Mouse (Mus musculus) heart, adult 11 months (tissue): ENCODE results near the gene Plxnb2.
A peak's percentile ranks its signal among the peaks of the same experiment; 100 is the strongest.

ENCODE experiments used
- DNase-seq: peaks from one replicate; pipeline ENCODE4 v3.0.0; 2022

The Plxnb2 gene

DNA sequence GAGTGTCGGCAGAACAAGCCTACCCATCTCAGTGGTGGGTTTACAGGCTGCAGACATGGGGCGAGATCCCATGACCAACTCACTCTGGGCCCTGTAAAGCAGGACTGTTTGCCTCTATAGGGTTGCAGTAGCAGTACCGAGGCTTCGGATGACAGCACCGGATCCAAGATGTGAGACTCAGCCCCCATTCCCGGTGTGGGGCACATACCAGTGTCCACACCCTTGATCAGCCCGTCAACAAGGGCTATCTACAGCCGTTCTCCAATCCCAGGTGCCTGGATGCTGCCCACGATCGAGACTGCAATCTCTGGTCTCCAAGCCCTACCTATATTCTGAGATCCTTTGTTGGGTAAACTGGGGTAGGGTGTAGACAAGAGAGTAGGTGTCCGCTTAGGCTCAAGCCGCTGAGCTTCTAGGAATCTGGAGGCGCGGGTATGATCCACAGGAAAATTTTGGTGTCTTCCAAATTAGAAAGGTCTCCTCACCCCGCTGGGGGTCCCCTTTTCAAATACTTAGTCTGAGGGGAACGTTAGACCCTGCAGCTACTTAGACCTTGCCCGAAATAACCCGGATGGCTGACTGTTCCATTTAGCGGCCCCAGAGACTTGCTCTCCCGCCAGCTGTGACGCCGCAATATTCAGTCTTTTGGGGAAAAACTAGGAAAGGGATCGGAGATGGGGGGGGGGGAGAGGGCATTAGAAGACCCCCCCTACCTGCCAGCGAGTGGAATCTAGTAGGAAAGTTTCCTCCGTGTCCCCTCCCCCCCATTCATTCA, 31.9 kb downstream of the Plxnb2 start:
- no peak for DNase-seq

DNA sequence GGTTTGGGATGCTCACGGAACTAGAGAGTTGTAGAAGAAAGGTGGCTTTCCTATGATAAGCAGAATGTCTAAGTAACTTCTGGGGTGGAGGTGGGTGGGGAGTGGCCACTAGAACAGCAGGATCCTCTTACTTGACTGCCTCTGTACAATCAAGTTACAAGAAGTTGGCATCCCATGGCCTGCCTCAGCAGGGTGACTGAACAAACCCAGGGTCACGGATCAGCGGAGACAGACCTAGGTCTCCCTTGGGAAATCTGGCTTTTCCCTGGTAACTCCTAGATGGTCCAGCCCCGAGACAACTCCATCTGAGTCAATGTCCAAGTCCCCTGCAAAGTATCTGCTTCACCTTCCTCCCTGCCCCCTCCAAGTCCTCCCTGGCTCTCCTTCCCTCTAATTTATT, 32.7 kb downstream of the Plxnb2 start:
- no peak for DNase-seq

DNA sequence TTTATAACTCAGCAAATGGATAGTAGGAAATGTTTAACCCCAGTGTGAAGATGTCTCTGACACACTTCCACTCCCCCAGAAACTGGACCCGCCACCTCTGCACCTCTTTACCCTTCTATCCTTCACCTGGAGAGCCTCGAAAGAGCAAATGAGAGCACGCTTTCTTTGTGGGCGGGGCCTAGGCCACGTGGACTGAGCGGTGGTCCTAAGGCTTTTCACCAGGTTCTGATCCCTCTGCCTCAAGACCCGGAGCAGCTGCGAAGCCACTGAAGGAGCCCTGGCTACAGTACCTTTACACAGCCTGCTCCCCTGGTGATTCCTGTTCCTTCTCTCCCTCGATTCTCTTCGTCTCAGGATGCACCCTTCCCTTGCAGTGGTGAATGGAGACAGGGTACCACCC, 33.1 kb downstream of the Plxnb2 start:
- no peak for DNase-seq

DNA sequence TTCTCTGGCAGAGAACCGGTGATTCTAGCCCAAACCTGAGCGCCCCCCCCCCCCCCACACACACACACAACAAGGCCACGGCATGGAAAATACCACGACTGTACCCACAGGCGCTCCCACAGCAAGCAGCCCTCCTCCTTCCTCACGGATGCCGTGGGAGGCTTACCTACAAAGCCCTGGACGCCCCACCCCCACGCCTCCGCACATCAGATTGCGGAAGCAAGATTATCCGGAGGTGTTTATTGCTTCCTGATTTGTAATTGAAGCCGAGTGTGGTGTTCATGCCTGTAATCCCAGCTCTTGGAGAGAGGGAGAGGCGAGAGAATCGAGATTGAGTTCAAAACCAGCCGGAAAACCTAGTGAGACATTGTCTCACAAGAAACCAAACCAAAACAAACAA, 33.6 kb downstream of the Plxnb2 start:
- DNase-seq = peak; percentile 95

DNA sequence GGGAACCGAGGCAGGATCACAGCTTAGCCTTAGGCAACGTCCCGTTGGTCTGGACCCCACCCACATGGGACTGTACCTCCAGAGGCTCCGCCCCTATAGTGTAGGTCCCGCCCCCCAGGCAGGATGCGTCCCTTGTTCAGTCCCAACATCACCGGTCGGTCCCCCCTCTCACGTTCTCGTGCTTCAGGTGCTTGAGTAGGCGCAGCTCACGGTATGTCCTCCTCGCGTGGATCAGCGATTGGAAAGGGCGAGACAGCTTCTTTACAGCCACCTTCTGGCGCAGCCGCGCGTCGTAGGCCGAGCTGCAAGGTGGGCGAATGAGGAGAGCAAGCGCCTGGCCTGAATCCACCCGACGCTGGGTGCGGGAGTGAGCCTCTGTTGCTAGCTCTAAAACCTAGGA, 34.1 kb downstream of the Plxnb2 start:
- DNase-seq = peak; percentile 94

DNA sequence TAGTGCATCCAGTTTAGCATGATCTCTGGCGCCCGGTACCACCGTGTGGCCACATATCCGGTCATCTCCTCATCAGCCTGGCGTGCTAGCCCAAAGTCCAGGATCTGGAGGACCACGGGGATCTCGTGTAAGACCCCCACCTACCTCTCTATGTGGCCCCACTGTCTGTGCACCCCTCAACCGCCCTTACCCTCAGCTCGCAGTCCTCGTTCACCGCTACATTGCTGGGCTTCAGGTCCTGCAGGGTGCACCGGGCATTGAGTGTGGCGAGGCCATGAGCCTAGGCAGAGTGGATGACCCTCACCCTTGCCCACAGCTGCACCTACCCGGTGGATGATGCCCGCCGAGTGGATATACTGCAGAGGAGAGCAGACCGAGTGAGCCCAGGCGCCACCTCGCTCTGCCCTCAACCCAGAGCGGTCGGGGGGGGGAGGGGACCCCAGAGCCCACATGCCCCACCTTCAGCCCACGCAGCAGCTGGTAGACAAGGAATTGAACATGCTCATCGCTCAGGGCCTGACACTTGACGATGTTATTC, 34.7 kb downstream of the Plxnb2 start:
- peak; percentile 92 for DNase-seq

DNA sequence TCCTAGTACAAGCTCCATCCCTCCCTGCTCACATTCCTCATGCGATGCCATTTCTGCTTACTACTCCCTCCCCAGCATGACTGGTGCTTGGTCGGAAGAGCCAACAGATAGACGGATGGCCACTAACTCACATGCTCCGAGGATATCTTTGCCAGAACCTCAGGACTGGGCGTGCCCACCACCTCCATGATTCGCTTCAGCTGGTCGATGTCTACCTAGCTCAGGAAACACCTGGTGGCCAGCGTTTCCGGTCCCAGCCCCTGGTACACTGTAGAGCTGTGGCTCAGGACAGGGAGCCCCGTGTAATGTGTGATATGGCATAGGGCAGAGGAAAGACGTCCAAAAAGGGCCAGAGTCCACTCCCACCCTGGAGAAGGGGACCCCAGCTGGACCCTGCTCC, 35.6 kb downstream of the Plxnb2 start:
- peak; percentile 93 for DNase-seq

DNA sequence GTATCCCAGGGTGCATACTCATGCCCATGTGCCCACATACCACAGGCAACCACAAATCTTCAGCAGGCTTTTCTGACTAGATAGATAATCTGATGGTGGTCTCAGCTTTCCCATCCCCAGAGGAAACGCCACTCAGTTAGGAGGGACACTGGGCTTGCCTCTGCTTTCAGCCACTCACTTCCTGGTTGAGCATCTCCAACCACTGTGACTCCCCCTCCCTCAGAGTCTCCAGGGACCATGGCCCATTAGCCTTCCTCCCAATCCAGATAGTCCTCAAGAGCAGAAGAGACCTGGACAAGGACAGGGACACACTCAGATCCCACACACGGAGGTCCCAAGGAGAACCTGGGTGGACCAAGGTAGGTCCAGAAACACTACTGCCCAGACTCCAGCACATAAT, 37.5 kb downstream of the Plxnb2 start:
- DNase-seq = peak; percentile 94

DNA sequence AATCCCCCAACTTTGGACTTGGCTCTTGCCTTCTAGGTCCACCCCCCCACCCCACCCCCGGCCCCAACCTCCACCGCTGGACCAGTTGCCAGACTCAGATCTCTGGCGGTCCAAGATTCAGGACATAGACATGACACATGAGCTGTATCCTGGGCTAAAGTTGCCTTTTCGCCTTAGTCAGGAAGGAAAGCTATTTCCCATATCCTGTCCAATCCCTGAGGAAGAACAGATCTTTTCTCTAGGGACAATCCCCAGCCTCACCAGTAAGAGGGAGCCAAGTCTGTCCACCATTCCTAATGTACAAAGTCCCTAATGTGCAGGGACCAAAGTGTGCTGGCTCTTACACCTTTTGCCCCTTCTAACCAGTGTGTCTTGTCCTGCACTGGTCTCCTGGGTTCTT, 38.7 kb downstream of the Plxnb2 start:
- peak; percentile 96 for DNase-seq

DNA sequence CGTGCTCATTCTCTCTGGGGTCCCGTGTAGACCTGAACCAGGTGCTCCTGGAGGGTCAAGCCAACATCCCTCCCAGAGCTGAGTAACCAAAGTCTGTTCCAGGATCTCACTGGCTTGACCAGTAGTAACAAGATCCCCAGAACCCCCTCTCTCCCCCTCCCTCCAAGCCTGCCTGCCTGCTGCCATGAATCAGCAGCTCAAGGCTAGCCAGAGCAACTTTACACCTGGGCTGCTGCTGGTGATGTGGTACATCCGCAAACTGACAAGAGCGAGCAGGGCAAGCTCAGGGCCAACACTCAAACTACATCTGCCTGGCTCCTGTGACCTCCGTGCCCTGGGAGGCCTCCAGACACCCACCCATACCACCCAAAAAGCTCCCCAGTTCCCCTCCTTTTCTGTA, 39.1 kb downstream of the Plxnb2 start:
- peak; percentile 92 for DNase-seq

DNA sequence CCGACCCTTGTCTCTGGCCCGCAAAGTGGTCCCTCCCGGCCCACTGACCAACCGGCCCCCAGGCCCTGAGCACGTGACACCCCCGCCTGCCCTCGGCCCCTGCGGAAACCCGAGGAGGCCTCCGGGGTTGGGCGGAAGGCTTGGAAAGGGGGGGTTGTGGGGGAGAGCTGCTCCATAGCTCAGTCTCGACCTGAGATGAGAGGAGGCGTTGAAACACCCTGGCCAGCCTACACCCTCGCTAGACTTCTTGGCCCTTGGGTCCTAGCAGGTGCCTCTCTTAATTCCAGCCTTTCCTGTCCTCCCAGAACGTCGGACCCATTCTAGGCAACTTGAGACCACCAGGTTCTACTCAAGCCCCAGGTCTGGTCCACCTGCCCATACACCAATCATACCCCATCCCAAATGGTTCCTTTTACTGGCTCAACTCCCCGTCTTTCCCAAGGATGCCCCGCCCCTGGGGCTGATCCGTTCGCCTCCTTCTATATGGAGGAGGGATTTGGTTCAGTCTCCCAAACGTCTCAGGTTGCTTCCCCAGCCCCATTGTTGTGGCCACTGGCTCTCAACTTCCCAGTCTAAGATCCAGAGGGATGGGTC, 39.8 kb downstream of the Plxnb2 start, which contains the start of gene Mapk12:
Gene Mapk12, minus strand, starts transcription at position 45 of the 594 bp plus-strand sequence.
- DNase-seq = peak; percentile 99

DNA sequence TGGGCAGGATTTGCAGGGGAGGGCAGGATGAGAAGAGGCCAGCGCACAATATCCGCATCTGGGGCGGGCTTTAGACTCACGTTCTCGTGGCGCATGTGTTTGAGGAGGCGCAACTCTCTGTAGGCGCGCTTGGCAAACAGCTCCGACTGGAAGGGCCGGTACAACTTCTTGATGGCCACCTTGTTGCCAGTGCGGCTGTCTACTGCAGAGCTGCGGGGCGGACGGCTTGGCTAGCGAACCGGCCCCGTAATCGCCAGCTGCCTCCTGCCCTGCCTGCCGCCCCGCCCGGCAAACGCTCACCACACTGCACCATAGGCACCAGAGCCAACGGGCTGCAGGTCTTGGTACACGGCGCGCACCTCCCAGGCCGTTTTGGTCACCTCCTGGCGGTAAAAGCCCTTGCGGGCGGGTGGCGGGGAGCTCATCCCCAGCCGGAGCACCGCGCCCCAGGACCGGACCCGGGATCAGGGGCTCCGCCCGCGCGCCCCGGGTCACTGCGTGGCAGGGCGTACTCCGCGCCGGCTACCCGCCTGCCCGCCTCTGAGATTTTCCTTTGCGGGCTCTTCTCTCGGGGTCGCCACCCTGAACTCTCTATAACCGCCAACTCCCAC, 40.4 kb downstream of the Plxnb2 start:
- DNase-seq = peak; percentile 98

DNA sequence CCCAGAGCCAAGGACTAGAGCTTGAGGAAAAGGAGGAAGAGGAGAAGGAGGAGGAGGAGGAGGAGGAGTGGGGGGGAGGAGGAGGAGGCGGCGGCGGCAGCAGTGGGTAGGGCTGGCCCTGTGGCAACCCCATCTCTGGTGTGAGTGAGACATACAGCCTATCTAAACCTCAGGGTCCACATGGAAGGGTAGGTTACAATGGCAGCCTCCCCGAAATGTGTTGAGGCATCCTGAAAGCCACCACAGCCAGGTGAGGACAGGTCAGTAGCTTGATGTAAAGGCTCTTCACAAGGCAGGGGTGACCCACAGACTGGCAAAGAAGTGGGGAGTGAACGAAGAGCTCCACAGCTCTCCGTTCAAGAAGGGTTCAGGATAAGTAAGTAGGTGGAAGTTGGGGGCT, 42.1 kb downstream of the Plxnb2 start:
- DNase-seq = peak; percentile 90

DNA sequence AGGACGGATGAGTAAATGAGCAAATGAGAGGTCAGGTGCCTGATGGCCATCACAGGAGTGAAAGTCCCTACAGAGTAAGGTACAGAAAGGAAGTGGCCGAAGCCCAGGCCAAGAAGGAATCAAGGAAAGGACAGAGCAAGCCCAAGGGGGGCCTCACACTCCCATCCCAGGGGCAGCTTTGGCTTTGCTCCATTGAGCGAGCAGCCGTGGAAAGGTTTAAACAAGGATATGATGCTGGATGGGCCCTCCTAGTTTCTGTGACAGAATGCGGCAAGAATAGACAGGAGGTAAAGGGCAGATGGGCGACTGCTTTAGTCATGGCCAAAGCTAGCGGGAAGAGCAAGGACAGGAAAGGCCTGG, 42.6 kb downstream of the Plxnb2 start:
- no peak for DNase-seq

DNA sequence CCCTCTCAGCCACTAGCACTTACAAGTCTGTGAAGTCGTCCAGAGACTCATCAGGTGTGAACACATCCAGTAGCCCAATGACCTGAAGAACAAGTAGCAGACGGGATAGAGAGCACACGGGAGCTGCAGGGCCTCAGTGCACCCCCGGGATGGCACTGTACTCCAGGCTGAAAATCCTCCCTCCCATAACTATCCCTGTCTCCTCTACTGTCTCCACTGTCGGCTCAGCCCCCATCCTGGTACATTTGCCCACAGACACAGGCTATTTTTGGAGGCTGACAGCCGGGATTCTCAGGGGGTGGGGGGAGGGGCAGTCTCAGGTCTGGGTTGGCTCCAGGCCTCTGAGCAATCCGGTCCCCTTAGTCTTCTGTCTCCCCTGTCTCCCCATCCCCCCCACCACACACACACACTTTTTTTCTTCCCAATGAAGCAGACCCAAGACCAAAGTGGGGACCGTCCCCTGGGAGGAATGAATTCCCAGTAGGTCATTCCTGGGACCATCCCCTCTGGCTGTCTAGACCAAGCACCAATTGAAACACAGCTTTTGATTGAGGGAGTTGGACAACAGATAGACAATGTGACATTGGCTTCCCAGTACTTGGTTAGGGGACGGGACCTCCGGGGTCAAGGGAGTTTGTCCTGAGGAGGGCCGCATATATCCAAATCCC, 43.1 kb downstream of the Plxnb2 start:
- DNase-seq = peak; percentile 91

DNA sequence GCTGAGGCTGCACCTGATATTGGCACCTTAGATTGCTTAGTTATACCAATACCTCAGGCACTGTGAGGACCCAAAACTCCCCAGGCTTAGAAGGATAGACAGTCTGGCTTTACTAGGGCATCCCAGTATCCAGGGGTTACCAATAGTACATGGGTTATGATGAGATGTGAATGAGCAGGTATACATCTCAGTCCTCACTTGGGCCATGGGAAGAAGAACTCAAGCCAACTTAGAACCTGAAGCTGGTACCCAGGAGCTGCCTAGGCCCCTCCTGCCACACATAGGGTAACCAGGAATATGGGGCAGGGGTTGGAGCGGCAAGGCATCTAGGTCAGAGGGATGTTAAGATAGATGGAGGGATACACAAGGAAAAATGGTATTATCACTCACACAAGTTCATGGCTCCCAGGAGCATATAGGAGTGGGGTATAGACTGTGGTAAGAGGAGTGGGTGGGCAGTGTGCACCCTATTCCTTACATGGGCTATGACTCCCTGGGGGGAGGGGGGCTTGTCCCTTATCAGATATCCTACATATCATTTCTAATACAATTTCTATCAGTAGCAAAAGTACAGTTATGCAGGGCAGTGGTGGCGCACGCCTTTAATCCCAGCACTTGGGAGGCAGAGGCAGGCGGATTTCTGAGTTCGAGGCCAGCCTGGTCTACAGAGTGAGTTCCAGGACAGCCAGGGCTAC, 44.0 kb downstream of the Plxnb2 start:
- peak; percentile 86 for DNase-seq

DNA sequence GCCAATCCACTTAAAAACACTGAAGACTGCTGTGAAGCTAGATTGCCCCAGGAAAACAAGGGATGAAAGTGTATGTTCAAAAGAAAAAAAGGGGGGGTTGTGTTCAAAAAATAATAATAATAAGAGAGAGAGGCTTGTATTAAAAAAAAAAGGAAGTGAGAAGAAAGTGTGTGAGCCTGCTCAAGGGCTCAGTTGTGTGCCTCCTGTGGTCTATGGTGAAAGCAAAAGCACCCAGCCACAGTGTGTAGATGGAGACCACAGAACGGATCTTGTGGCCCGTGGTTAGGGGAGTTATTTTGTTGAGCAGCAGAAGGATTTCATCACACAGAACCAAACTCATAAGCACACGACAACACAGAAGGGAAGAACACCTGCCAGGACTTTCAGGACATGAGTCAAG, 49.3 kb downstream of the Plxnb2 start:
- peak; percentile 94 for DNase-seq

DNA sequence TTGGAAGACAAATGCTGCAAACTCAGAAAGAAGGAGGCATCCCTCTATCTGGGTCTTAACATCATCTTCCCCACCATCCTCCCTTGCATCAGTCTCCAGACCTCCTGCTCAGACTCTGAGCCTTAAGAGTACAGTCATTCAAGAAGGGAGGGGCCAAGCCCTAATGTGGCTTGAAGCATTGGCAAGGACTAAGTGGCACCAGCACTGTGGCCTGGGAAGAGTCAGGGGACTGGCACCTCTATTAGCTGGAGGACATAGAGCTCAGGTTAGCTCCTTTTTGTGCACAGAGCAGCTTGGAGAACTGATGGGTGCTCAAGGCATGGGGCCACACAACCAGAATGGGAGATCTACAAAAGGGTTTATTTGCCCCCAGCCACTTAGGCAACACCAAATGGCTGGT, 50.3 kb downstream of the Plxnb2 start:
- DNase-seq = peak; percentile 84

DNA sequence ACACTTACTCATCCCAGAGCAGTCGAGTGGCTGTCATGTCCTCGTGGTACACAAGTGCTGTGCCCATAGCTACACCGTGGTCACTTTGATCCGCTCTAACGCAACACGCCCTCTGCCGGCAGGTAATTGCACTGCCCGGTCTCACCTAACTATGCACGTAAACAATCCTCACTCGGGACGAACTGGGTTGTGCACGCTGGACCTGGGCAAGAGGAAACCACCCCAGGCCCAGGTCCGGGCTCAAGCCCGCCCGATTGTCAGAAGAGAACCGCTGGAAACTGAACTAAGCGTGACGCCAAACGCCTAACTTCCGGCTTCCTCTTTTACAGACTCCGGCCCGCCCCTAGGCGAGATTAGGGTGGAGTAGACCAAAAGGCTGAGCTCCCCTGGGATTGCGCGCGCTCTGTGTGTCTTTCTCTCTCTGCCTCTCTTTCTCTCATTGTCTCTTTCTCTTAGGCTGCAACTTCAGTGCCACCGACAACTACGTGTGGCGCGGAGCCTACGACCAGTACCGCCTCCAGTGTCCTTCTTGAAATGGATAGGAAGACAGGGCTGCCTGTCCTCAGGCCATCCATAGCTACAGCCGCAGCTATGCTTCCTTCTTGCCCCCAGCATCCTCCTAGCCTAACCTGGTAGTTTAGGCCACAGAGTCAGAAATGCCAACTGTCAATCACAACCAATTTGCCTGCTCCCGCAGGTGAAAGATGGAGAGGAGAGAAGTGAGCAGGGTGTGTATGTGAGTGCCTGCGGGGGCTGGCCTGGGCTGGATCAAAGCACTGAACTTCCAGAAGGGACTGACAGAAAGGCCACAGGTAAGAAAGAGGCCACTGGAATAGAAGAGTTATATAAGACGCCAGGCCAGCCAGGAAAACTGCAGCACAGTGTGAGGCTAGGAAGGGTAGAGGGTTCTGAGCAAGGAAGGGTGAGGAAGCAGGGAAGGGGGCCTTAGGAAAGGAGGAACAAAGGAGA, 51.9 kb downstream of the Plxnb2 start, which contains the start of gene Hdac10:
Gene Hdac10, minus strand, starts transcription at position 319 of the 969 bp plus-strand sequence.
- peak; percentile 99 for DNase-seq

DNA sequence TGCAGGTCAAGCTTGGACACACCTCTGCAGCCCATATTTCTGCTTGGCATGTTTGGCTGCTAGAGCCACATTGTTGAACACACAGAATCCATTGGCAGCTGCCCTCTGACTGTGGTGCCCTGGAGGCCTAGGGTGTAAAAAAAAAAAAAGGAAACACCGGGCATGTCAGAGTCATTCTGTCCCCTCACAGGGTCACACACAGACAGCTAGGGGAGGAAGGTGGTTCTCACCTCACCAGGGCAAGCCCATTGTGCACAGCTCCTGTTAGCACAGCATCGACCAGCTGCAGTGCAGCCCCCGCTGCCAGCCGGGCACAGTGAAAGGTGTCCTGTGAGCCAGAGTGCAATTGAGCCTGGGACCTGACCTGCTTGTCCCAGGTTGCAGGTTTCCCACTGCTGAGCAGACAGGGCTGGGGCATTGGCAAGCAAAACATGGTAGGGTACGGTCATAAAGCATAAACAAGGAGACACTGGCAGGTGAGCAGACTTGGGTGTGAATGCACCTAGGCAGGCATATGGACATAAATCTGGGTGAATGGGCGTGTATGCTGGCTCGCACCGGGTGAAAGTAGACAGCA, 53.1 kb downstream of the Plxnb2 start:
- peak; percentile 94 for DNase-seq

DNA sequence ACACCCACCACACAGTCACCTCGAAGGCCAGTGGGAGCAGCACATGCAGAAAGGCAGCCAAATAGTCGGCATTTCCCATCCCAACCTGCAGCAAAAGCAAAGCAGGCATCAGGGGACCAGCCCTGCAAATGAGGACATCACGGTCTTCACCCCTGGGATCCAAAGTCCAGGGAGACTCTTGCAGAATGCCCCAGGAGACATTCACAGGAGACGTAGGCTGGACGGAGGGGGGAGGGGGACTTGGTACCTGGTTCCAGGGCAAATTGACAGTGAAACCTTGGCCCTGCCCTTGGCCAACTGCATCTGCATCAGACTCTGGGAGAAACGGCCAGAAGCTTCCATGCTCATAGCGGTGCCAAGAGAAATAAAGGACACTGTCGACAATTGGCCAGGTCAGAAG, 54.0 kb downstream of the Plxnb2 start:
- DNase-seq = peak; percentile 92
